Mouse (Mus musculus) thymus, postnatal 14 days (tissue): ENCODE results near the gene Fam24a.

ENCODE experiments used
- DNase-seq: peaks from one replicate; pipeline ENCODE4 v3.0.0; 2021

Fam24a gene

GRCm38 (mm10) chr7:131333564-131333963, at the start of gene Fam24a:
Gene Fam24a (plus strand): TSS chr7:131333864.
- no peak for DNase-seq

GRCm38 (mm10) chr7:131297151-131297550, 36.5 kb upstream of the Fam24a start:
- DNase-seq: no peak

GRCm38 (mm10) chr7:131303340-131303739, 30.3 kb upstream of the Fam24a start:
- DNase-seq: no peak

- DNase-seq: no peak
Observed at GRCm38 (mm10) chr7:131306733-131307132, 26.9 kb upstream of the Fam24a start.

DNA sequence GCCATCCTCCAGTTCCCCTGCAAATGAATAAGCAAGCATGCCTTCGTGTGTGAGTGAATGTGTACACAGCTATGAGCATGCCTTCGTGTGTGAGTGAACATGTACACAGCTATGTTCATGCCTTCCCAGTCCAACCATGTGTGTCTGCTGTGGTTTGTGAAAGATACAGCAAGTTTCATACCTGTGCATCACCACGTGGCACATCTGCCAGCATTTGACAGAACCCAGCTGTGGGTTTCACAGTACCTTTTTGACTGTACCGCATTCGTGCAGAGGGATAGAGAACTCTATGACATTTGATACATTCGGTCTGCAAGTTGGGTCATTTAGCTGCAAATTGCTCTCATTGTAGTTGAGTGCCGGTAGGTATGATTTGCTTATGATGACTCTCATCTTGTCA, 19.2 kb upstream of the Fam24a start:
- no peak for DNase-seq

- DNase-seq: no peak
Observed at GRCm38 (mm10) chr7:131317587-131317986, 16.1 kb upstream of the Fam24a start.

DNA sequence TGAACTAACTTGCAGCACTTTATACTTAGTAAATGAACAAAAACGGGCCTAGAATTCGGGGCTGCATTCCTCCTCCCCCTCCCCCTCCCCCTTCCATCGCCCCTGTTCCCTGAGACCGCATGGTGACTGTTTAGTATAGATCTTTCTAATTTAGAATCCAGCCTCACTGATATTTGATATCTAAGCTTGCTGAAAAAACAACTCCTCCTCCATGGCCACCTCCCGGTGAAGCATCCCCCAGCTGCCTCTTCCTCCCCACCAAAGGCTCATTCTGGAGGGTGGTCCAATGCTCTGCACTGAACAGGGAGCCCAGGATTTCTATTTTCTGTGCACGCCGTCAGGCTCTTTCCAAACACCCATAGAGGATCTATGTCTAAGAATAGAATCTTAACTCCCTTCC, 15.3 kb upstream of the Fam24a start:
- DNase-seq: no peak

GRCm38 (mm10) chr7:131322192-131322591, 11.5 kb upstream of the Fam24a start, which contains the start of gene Cuzd1:
Gene Cuzd1 (minus strand): TSS chr7:131322292.
- no peak for DNase-seq

GRCm38 (mm10) chr7:131327054-131327453, 6.6 kb upstream of the Fam24a start:
- no peak for DNase-seq

DNA sequence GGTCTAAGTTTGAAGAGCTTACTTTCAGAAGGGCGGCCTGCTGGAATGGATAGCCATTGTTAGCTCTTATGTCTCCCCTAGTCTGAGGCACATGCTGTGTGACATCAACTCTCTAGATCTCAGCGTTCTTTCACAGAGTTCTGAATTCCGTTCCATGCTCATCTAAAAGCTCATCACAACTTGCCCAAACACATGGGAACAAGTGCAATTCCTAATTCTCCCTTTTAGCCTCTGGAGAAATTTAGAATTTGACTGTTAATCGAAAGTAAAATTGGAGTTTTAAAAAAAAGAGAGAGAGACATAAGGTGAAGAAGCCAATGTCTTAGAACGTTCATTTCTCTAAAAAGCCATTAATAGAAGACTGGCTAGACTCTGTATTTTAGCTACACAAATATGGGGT, 4.2 kb upstream of the Fam24a start, which contains the start of gene Fam24b:
Gene Fam24b, minus strand, starts transcription at position 101 of the 400 bp plus-strand sequence.
- DNase-seq: no peak

DNA sequence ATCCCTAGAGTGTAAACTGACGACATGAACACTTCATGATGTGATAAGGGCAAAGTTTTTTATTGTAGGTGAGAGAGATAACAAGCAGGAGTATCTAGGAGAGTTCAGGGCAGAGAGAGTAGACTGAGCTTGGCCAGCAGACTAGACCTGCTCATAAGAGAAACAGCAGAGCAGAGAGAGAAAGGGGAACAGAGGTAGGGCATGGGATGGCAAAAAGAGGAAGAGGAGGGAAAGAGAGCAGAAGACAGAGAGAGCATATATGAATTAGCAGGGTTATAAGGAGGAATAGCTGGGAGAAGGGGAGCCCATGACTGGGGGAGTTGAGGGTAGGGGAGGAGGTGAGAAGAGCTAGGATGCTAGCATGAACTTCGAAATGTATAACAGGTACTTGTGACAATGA, 2.0 kb upstream of the Fam24a start:
- DNase-seq: no peak

- DNase-seq: no peak
Observed at GRCm38 (mm10) chr7:131337502-131338068, 3.9 kb downstream of the Fam24a start.

- no peak for DNase-seq
Observed at GRCm38 (mm10) chr7:131345856-131346541, 12.3 kb downstream of the Fam24a start.

DNA sequence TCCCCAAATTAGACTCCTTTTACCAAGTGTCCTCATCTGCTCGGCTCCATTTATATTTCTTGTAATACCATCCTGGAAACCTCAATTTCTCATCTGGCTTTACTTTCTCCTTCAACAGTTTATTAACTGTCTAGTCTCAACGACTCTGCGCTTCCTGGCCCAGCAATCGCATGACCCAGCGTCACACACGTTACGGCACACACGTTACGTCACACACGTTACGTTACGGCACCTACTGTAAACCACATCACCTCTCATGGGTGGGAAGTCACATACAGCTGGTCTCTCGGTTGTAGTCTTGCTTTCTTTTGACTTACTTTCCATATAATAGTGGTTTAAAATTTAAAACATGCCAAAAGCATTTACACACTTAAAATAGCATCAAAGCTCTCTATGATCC, 22.4 kb downstream of the Fam24a start:
- DNase-seq: no peak

DNA sequence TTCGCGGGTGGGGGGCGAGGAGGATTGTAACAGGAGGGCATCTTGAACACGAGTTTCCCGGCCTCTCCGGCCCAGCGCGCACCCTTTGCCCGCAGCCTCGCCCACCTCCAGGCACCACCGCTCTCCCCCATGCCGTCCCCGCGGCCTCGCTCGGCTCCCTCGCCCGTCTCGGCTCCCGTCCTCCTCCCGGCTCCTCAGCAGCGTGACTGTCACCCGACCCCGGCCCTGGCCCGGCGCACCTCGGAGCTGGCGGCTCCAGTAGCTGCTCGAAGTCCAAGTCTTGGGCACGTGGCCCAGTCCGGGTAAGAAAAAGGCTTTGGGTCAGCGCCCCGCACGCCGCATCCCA, 28.6 kb downstream of the Fam24a start:
- no peak for DNase-seq

DNA sequence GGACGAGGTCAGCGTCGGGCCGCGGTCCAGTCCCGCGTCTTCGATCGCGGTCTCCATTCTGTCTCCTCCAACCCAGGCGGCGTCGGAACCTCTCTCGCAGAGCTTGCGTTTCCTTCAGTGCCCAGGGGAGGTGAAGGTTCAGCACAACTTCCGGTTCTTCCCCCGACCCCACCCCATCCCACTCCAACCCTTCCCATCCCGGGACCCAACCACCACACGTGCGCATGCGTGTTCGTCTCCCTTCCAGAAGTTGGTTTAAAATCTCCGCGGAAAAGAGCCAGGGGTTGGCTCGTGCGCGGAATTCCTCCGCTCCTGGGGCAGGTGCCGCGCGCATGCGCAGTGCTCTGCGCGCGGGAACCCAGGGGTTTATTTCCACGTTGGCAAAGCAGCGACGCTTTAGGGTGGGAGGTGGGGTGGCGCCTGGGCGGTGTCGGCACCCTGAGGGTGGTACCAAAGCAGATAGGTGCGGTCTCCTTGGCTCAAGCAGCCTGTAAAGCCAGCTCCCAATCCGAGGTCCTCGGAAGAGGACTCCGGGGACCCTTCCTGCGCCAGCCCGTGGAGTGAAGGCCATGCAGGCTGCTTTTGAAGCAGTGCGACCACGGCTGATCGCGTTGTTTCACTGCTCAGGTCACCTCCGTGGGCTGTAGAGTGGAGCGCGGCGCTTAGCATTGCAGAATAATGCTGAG, 29.1 kb downstream of the Fam24a start, which contains the start of gene 2310057M21Rik:
Gene 2310057M21Rik, minus strand, starts transcription at position 145 of the 686 bp plus-strand sequence.
- peak; percentile 91 for DNase-seq

GRCm38 (mm10) chr7:131364131-131364530, 30.5 kb downstream of the Fam24a start:
- DNase-seq: no peak

- DNase-seq: peak; percentile 83
Observed at GRCm38 (mm10) chr7:131370648-131371469, 37.2 kb downstream of the Fam24a start, which contains the start of gene Pstk. Gene Pstk (plus strand): TSS chr7:131371141.

DNA sequence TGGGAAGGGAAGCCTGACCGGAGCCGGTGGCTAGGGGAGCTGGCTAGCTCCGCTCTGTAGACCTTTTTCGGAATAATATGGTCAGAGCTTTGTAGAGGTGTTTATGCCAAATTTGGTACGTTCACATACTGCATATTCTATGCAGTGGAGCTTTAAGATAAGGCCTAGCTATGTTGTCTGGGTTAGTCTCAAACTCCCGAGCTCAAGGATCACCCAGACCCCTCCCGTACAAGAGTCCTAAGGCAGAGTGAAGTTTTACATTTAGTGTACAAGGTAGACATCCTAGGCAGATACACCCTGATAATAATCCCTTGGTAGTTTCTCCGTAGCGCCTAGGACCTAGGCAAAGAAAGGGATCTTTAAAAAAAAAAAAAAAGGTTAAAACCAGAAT, 37.8 kb downstream of the Fam24a start:
- no peak for DNase-seq

- DNase-seq: peak; percentile 22
Observed at GRCm38 (mm10) chr7:131371880-131372651, 38.4 kb downstream of the Fam24a start.
